Mouse (Mus musculus) erythroblast, embryonic 14.5 days (primary cell): ENCODE data around the gene Asb10. TPM values are rescaled to one million over a fixed set of nuclear protein-coding genes. Genes with fewer than 3 reads are reported as not detected.

Experiments used
- H3K27me3 ChIP-seq: 2 replicates; pipeline ENCODE4 v1.6.1; 2012; ENCODE audit warnings: inconsistent platforms; ENCODE audit not compliant: control insufficient read depth
- H3K36me3 ChIP-seq: 2 replicates; pipeline ENCODE4 v1.6.1; 2012; ENCODE audit warnings: mild to moderate bottlenecking, inconsistent platforms; ENCODE audit not compliant: control insufficient read depth
- H3K4me1 ChIP-seq: 2 replicates; pipeline ENCODE4 v1.6.1; 2012; ENCODE audit warnings: inconsistent platforms; ENCODE audit not compliant: control insufficient read depth
- H3K4me3 ChIP-seq: replicated peaks from 2 replicates; pipeline ENCODE3; 2012; ENCODE audit warnings: moderate library complexity, mild to moderate bottlenecking, inconsistent platforms
- H3K9me3 ChIP-seq: 2 replicates; pipeline ENCODE4 v1.6.1; 2012; ENCODE audit warnings: low read length, inconsistent platforms, mixed read lengths; ENCODE audit not compliant: control insufficient read depth
- GATA1 ChIP-seq: IDR thresholded peaks from 2 replicates; pipeline ENCODE4 v1.6.1; 2012; ENCODE audit warnings: low read length, inconsistent platforms, mixed read lengths
- TAL1 ChIP-seq: IDR thresholded peaks from 3 replicates; pipeline ENCODE4 v1.6.1; 2012; ENCODE audit warnings: low read length, inconsistent platforms, mixed read lengths
- polyA plus RNA-seq: library from polyadenylated mRNA; stranded (reverse); fragments of >175 nt; gene quantifications from 2 replicates; pipeline ENCODE4 v1.2.3, GENCODE M21; 2012

The Asb10 gene
- polyA plus RNA-seq, 1 experiment = not detected

DNA sequence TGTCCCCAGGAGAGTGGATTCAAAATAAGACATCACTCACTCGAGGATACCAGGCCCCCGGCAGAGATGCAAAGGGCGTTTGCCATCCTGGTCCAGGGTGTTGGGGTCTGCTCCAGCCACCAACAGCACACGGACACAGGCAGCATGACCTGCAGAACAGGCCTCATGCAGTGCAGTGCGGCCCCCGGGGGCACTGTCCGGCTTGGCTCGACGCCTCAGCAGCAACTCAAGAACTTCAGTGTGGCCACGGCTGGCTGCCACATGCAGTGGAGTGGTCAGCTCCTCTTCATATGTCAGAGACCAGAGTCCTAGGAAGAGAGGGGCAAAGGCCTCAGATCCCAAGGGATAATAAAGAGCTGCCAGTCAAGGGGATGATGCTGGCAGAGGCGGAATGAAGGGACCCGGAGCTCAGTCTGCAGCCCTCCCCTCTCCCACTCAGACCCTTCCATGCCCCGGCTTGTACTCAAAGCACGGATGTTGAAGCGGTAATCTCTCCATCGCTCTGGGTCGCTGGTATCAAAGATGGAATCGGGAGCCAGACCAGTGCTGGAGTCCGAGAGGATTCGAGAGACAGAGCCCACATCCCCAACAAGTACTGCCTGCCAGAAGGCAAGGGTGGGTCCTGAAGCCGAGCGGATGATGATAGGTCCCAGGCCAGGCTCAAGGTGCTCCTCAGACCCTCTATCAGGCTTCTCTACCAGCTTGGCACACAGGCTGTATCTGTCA lies 1.0 kb downstream of the Asb10 start:
- Histone ChIP-seq H3K27me3 (peaks cover 9% of the 10 kb centered on the region), H3K4me3 (no peak overlapping the region), H3K36me3 (no peaks in the 10 kb centered on the region), H3K9me3 (no peaks in the 10 kb centered on the region), H3K4me1 (no peaks in the 10 kb centered on the region)
- TF ChIP-seq GATA1 = no peak
- TF ChIP-seq TAL1 = 0 out of 3 replicates have a peak, but pooled peaks have one; percentile 12

DNA sequence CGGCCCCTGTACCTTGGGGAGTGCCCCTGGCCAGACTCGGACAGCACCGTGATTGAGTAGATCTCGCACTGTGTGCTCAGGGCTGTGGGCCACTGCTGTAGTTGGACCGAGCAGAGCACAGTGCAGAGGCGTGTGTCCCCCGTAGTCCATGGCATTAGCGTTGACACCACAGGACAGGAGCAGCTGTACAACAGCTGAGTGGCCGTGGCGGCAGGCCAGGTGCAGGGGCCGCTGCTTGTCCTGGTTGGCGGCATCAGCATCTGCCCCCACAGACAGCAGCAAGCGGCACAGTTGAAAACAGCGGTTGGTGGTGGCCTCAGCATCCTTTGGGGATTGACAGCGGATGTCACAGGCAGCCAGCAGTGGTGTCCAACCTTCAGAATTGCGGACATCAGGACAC lies 3.2 kb downstream of the Asb10 start:
- Histone ChIP-seq H3K4me3 (no peak overlapping the region), H3K9me3 (no peaks in the 10 kb centered on the region), H3K4me1 (no peaks in the 10 kb centered on the region), H3K36me3 (no peaks in the 10 kb centered on the region), H3K27me3 (peaks cover 12% of the 10 kb centered on the region)
- no peak for TF ChIP-seq TAL1
- TF ChIP-seq GATA1 = no peak

DNA sequence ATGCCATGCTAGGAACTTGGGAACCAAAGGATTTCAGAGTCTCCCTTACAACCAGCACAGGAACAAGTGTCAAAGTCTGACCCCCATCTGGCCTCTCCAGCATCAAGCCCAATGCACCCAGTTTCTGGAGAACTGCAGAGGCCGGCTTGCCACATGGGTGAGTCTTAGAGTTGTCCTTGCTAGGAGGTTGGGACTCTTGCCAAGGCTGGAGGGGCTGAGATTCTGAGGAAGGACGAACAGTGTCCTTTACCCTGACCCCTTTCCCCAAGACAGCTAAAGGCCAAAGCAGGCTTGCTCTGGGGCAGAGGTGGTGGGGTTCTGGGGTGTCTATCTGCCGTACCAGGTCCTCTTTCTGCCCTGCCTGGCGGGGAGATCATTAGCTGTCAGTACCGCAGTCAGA lies 4.3 kb downstream of the Asb10 start:
- Histone ChIP-seq H3K36me3 (no peaks in the 10 kb centered on the region), H3K4me3 (no peak overlapping the region), H3K4me1 (no peaks in the 10 kb centered on the region), H3K9me3 (no peaks in the 10 kb centered on the region), H3K27me3 (peaks cover 16% of the 10 kb centered on the region)
- TF ChIP-seq TAL1 (no peak), GATA1 (no peak)

DNA sequence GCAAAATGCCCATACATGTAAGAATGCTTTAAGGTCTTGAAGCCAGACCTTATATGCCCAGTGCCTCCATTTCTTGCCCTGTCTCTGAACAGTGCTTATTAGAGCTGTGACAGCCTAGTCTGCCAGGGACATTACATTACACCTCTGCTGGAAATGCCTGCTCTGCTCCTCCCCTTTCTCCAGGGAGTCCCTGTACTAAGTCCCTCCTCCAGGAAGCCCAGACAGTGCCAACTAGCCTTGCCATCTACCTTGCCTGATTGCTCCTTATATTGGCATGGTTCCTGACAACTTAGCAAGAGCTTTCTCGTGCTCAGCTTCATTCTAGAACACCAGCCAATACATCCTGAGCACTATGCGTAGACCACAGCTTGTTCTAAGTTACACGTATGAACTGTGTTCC lies 5.0 kb downstream of the Asb10 start:
- Histone ChIP-seq H3K27me3 (peaks cover 20% of the 10 kb centered on the region), H3K4me3 (no peak overlapping the region), H3K36me3 (no peaks in the 10 kb centered on the region), H3K9me3 (no peaks in the 10 kb centered on the region), H3K4me1 (no peaks in the 10 kb centered on the region)
- TF ChIP-seq GATA1 (no peak), TAL1 (no peak)

DNA sequence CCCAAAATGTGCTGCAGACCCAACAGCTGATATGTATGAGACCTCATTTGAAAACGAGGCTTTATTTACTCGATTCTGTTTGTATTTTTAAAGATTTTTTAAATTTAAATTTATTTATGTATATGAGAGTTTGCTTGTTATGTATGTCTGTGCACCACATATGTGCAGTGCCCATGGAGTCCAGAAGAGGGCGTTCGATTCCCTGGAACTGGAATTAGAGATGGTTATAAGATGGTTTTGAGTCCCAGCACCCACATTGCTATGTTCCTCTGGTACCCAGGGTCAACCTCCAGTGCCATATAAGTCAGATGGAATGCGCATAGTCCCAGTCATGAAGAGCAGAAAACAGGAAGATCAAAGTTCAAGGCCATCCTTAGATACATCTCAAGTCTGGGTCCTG lies 6.5 kb downstream of the Asb10 start:
- H3K4me1 ChIP-seq = no peaks in the 10 kb centered on the region
- no peak for TF ChIP-seq TAL1
- no peak for TF ChIP-seq GATA1
- H3K27me3 ChIP-seq = peaks cover 25% of the 10 kb centered on the region
- no peaks in the 10 kb centered on the region for H3K9me3 ChIP-seq
- no peak overlapping the region for H3K4me3 ChIP-seq
- H3K36me3 ChIP-seq = no peaks in the 10 kb centered on the region

DNA sequence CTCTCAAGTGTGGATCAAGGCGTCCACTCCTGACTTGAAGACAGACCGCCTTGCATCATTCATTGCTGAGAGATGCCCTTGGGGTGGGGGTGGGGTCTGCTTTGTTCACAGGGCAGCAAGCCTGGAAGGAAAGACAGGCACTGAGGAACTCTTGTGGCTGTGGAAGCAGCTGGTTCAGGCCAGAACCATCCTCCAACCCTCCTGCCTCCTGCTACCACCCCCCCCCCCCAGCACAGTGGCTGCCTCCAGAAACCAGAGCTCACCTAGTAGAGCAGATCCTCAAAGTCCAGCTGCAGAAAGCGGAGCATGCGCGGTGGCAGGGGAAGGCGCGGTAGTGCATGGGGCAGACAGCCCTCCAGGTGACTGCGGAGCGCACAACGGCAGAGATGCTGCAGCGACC lies 7.4 kb downstream of the Asb10 start:
- Histone ChIP-seq H3K36me3 (no peaks in the 10 kb centered on the region), H3K27me3 (peaks cover 34% of the 10 kb centered on the region), H3K4me1 (no peaks in the 10 kb centered on the region), H3K9me3 (no peaks in the 10 kb centered on the region), H3K4me3 (no peak overlapping the region)
- TF ChIP-seq GATA1 (no peak), TAL1 (no peak)

DNA sequence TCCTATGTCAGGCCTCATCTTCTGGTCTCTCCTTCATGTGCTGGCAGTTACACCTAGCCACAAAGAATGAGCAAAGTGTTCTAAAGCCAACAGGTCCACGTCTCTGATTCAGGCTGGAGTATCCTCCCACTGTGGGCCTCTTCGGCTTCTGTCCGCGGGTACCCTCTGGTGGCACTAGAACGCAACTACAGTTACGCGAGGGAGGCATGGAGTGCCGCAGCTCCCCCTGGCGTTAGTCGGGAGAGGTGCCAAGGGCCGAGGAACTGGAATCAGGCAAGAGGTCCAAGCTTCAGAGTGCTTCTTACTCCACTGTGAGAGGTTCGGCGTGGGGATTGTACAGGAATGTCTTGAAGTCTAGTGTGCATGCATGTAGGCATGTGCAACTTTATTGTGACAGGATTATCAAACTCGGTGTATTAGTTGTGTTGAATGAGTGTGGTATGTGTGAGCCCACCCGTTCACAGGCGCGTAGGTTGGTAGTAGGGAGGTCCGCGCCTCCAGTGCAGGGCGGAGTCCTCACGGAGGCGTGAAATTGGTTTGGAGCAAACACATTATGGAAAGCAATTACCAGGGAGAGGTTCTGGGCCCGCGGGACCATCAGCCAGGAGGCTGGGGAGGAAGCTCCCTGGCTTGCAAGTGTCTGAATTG lies 10.6 kb downstream of the Asb10 start:
- no peaks in the 10 kb centered on the region for H3K36me3 ChIP-seq
- H3K27me3 ChIP-seq = peaks cover 61% of the 10 kb centered on the region
- H3K4me3 ChIP-seq = no peak overlapping the region
- H3K4me1 ChIP-seq = no peaks in the 10 kb centered on the region
- TF ChIP-seq TAL1 (no peak), GATA1 (no peak)
- H3K9me3 ChIP-seq = no peaks in the 10 kb centered on the region; the same call in 1 of the 2 replicates

DNA sequence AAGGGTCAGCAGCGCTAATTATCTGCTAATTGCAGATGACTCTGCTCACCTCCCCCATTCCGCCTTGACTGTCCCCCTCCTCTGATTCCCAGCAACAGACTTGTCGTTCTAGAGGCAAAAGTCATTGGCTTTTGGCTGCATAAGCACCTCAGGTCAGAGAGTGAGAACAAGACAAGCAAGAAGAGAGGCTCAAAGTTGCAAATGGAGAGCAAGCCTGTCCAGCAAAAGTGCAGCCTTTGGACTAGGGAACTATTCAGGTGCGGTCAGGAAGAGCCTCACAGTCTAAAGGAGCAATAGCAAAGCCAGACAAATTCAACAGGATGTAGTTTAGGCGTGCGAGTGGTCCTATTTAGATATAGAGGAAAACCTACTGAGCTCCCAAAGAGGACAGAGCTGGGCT lies 13.0 kb downstream of the Asb10 start:
- no peak overlapping the region for H3K4me3 ChIP-seq
- peaks cover 2% of the 10 kb centered on the region; the same call in 1 of the 2 replicates for H3K4me1 ChIP-seq
- H3K9me3 ChIP-seq = no peaks in the 10 kb centered on the region; the same call in 1 of the 2 replicates
- H3K27me3 ChIP-seq = peaks cover 81% of the 10 kb centered on the region
- no peaks in the 10 kb centered on the region for H3K36me3 ChIP-seq
- TF ChIP-seq TAL1 (no peak), GATA1 (no peak)

DNA sequence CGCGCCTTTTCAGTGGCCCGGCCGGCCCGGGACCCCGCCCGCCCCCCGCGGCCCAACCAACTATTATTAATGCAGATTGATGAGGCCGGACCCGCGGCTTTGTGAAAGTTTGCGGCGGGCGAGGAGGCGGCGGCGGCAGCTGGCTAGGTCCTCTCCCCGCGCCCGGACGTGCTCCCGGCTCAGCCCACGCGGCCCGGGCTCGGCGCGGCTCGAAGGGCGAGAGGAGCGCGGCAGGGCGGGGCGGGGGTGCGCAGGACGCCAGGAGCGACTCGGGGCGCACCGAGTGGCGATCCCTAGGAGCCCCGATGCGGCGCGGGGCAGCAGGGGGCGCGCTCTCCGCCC lies 13.9 kb downstream of the Asb10 start, which contains the start of gene Gbx1:
Gene Gbx1 (minus strand): TSS at position 314 of the 342 bp plus-strand sequence.
- H3K27me3 ChIP-seq = peaks cover 89% of the 10 kb centered on the region
- TF ChIP-seq GATA1 (no peak), TAL1 (no peak)
- no peaks in the 10 kb centered on the region for H3K36me3 ChIP-seq
- no peak within 1 kb of the TSS for H3K4me3 ChIP-seq
- H3K9me3 ChIP-seq = no peaks in the 10 kb centered on the region; the same call in 1 of the 2 replicates
- H3K4me1 ChIP-seq = peaks cover 2% of the 10 kb centered on the region; the same call in 1 of the 2 replicates
